Mouse (Mus musculus) neural tube, embryonic 15.5 days (tissue): ENCODE measurements around the gene 4930512M02Rik. TPM values are rescaled to one million over a fixed set of nuclear protein-coding genes. Genes with fewer than 3 reads are reported as not detected.

ENCODE experiments used
- polyA plus RNA-seq: library from polyadenylated mRNA; unstranded; fragments of >200 nt; fragmentation: Nextera tagmentation; extraction: Ambion mirVana; gene quantifications from 2 replicates; pipeline ENCODE4 v1.2.1, GENCODE M21; 2015

4930512M02Rik gene
- polyA plus RNA-seq, 1 experiment from 2014 or later = not detected

Other genes starting within 250 kb of the 4930512M02Rik start
- 0.28 and 0.93 TPM in 2 replicates for gene Spata48, start 165.7 kb downstream of the 4930512M02Rik start, polyA plus RNA-seq
- gene Zpbp, start 165.4 kb downstream of the 4930512M02Rik start, polyA plus RNA-seq = 1.4 and 1.5 TPM in 2 replicates
- 0.36 and 6.8 TPM in 2 replicates for gene Ikzf1, start 57.2 kb upstream of the 4930512M02Rik start, polyA plus RNA-seq
- gene Fignl1, start 181.1 kb upstream of the 4930512M02Rik start, polyA plus RNA-seq = 8.7 and 19.6 TPM in 2 replicates